In the genomic region with DNA sequence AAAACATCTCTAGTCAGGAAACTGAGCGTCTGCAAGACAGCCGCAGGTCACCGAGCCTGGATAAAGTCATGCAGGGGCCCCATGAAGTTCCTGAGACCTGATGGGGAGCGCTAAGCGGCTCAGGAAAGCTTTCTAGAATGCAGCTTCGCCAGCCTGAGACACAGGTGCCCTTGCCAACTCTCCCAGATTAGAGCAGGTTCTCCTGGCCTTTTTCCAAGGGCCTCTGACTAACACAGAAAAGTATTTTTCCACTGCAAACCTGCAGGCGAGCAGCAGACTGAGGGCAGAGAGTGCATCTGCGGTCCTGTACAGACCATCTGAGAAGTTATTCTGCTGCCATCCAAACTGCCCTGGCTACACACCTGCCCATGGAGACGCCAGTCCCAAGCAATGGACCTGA, we compare ENCODE assay signal across 9 mouse cellular contexts. TPM values are rescaled to one million over a fixed set of nuclear protein-coding genes. Genes with fewer than 3 reads are reported as not detected.
A peak's percentile ranks its signal among the peaks of the same experiment; 100 is the strongest.
DNase-seq lines count a peak whose midpoint lies in the region; ATAC-seq lines count a peak whose summit lies in the region.
"Had no signal": no experiment of that assay in that cellular context is flagged by ENCODE, and none has a peak within 500 bp of the region (broad histone marks: within the 10 kb centered on the region; RNA-seq: fewer than 3 reads in every experiment).

No protein-coding gene starts in this region.

- no peak for DNase-seq in frontal cortex, postnatal 14 days (ENCODE audit: low spot score in 2 of 2)
- DNase-seq in 3T3-L1 (ENCODE audit: low read depth, low spot score): peak; percentile 61
- DNase-seq in cerebellum, adult 8-10 months: peak; percentile 85
- DNase-seq in kidney, postnatal 14 days: peak; percentile 78
- no peak for DNase-seq in layer of hippocampus, adult 9-11 months
- DNase-seq in layer of hippocampus, postnatal 25 days (ENCODE audit: extremely low spot score in 1 of 2, low spot score in 1 of 2): no peak
- DNase-seq in frontal cortex, postnatal 25 days (ENCODE audit: low spot score in 2 of 2): no peak

- ATAC-seq in frontal cortex, adult (ENCODE audit: low TSS enrichment): peak; percentile 24; the same call in 1 of the 2 replicates
- ATAC-seq: forebrain, embryonic 15.5 days had no signal

RNA-seq across cellular contexts. Expression of gene Sergef, which starts 27.6 kb away (rescaled TPM):
- 10 to 100 TPM; 40.2 to 46.2 TPM for total RNA-seq in layer of hippocampus, postnatal 25 days (2021)

Comparison
In these comparisons a context has a peak if more than half of its experiments do, and no peak if none do; other contexts are left out.
1. DNase-seq: peak in 3T3-L1 (single experiment), cerebellum, adult 8-10 months (single experiment) and kidney, postnatal 14 days (single experiment); none in frontal cortex, postnatal 14 days (0 of 2), layer of hippocampus, adult 9-11 months (single experiment), layer of hippocampus, postnatal 25 days (0 of 2) and frontal cortex, postnatal 25 days (0 of 2).